ENCODE assay signal across 16 mouse cellular contexts in genomic region chr14:51095736-51096524, GRCm38 (mm10). TPM values are rescaled to one million over a fixed set of nuclear protein-coding genes. Genes with fewer than 3 reads are reported as not detected.
A peak's percentile ranks its signal among the peaks of the same experiment; 100 is the strongest.
DNase-seq lines count a peak whose midpoint lies in the region; ATAC-seq lines count a peak whose summit lies in the region.
"Had no signal": no experiment of that assay in that cellular context is flagged by ENCODE, and none has a peak within 500 bp of the region (broad histone marks: within the 10 kb centered on the region; RNA-seq: fewer than 3 reads in every experiment).

No protein-coding gene starts in this region.

- H3K9me3 ChIP-seq in intestine, embryonic 16.5 days (ENCODE audit: control insufficient read depth, low read length): no peaks in the 10 kb centered on the region
- H3K9me3 ChIP-seq in kidney, embryonic 15.5 days (replicated peaks): no peaks in the 10 kb centered on the region
- H3K9me3 ChIP-seq: embryonic facial prominence, embryonic 12.5 days; heart, embryonic 15.5 days; limb, embryonic 12.5 days had no signal

- no peaks in the 10 kb centered on the region for H3K36me3 ChIP-seq in intestine, embryonic 16.5 days (ENCODE audit: control insufficient read depth, insufficient read depth, low read length)
- no peaks in the 10 kb centered on the region for H3K36me3 ChIP-seq in kidney, embryonic 15.5 days
- H3K36me3 ChIP-seq: embryonic facial prominence, embryonic 12.5 days; heart, embryonic 15.5 days; limb, embryonic 12.5 days had no signal

- H3K4me2 ChIP-seq in intestine, embryonic 16.5 days (ENCODE audit: low read depth, low read length): peak overlapping the region; percentile 26
- peak overlapping the region; percentile 19 for H3K4me2 ChIP-seq in kidney, embryonic 15.5 days
- H3K4me2 ChIP-seq: embryonic facial prominence, embryonic 12.5 days; heart, embryonic 15.5 days; limb, embryonic 12.5 days had no signal

- 31% methylated on average over 9 of the region's 9 CpGs for WGBS in intestine, embryonic 16.5 days
- WGBS in kidney, embryonic 15.5 days: 43% methylated on average over 9 of the region's 9 CpGs

- DNase-seq in lung, adult 18-20 months: peak; percentile 74 to 75
- DNase-seq in neural tube, embryonic 10.5 days (ENCODE audit: extremely low spot score, low spot score): no peak
- no peak for DNase-seq in thymus, adult 18-20 months
- DNase-seq: cerebellum, adult 18-20 months; right cerebral cortex, postnatal 14 days; thymus, postnatal 4 days had no signal

- ATAC-seq in intestine, embryonic 16.5 days: peak; percentile 91
- 0 out of 2 replicates have a peak, but pooled peaks have one; percentile 44 for ATAC-seq in kidney, embryonic 15.5 days (replicated peaks; ENCODE audit: low FRiP score)
- ATAC-seq in monocyte, adult 5-6 weeks (replicated peaks; ENCODE audit: insufficient number of reproducible peaks, low FRiP score, low TSS enrichment, poor library complexity, severe bottlenecking): peak; percentile 14; the same call in 1 of the 2 replicates
- ATAC-seq in cerebellum, adult (ENCODE audit: insufficient number of reproducible peaks, low FRiP score, low TSS enrichment): no peak

- H3K9ac ChIP-seq in intestine, embryonic 16.5 days (ENCODE audit: low read depth, low read length): 0 out of 2 replicates have a peak overlapping the region, but pooled peaks have one; percentile 44
- no peak overlapping the region for H3K9ac ChIP-seq in kidney, embryonic 15.5 days
- H3K9ac ChIP-seq: embryonic facial prominence, embryonic 12.5 days; heart, embryonic 15.5 days; limb, embryonic 12.5 days had no signal

- peak overlapping the region; percentile 34 for H3K4me3 ChIP-seq in intestine, embryonic 16.5 days (ENCODE audit: low read length)
- H3K4me3 ChIP-seq in kidney, embryonic 15.5 days (replicated peaks): no peak overlapping the region
- H3K4me3 ChIP-seq: embryonic facial prominence, embryonic 12.5 days; heart, embryonic 15.5 days; limb, embryonic 12.5 days; myocyte had no signal

- no peaks in the 10 kb centered on the region for H3K27me3 ChIP-seq in intestine, embryonic 16.5 days (replicated peaks; ENCODE audit: control insufficient read depth, insufficient read depth, low read length)
- no peaks in the 10 kb centered on the region for H3K27me3 ChIP-seq in kidney, embryonic 15.5 days
- H3K27me3 ChIP-seq: embryonic facial prominence, embryonic 12.5 days; heart, embryonic 15.5 days; limb, embryonic 12.5 days had no signal

- H3K4me1 ChIP-seq in intestine, embryonic 16.5 days (ENCODE audit: control insufficient read depth, insufficient read depth, low read length): peaks cover 19% of the 10 kb centered on the region; the same call in 1 of the 2 replicates
- peaks cover 25% of the 10 kb centered on the region; the same call in 1 of the 2 replicates for H3K4me1 ChIP-seq in kidney, embryonic 15.5 days
- H3K4me1 ChIP-seq: embryonic facial prominence, embryonic 12.5 days; limb, embryonic 12.5 days had no signal

- H3K27ac ChIP-seq in intestine, embryonic 16.5 days (ENCODE audit: low read length): peak overlapping the region; percentile 74
- H3K27ac ChIP-seq in kidney, embryonic 15.5 days: peak overlapping the region; percentile 67
- H3K27ac ChIP-seq: embryonic facial prominence, embryonic 12.5 days; heart, embryonic 15.5 days; limb, embryonic 12.5 days had no signal

RNA-seq across cellular contexts. Expression of gene Ang, which starts 5.0 kb away (rescaled TPM):
- polyA plus RNA-seq in intestine, embryonic 16.5 days (2015; fragmentation: Nextera tagmentation; extraction: Ambion mirVana): 76.1 and 85.7 TPM in 2 replicates
- polyA plus RNA-seq in kidney, embryonic 15.5 days (2015; fragmentation: Nextera tagmentation; extraction: Ambion mirVana): 8.4 and 9.8 TPM in 2 replicates
- total RNA-seq in monocyte, adult 5-6 weeks (2017): 0.75 to 1.2 TPM in 2 of 3 replicates, not detected in the other

RNA-seq across cellular contexts. Expression of gene Rnase4, which starts 5.1 kb away (rescaled TPM):
- polyA plus RNA-seq in intestine, embryonic 16.5 days (2015; fragmentation: Nextera tagmentation; extraction: Ambion mirVana): 288 and 336 TPM in 2 replicates
- 37.8 and 40.5 TPM in 2 replicates for polyA plus RNA-seq in kidney, embryonic 15.5 days (2015; fragmentation: Nextera tagmentation; extraction: Ambion mirVana)
- total RNA-seq in monocyte, adult 5-6 weeks (2017): 10.2 to 19.2 TPM (median 14.1 TPM) in 3 replicates

RNA-seq across cellular contexts. Expression of gene Eddm3b, which starts 18.3 kb away (rescaled TPM):
- not detected in 2 replicates for polyA plus RNA-seq in intestine, embryonic 16.5 days (2015; fragmentation: Nextera tagmentation; extraction: Ambion mirVana)
- polyA plus RNA-seq in kidney, embryonic 15.5 days (2015; fragmentation: Nextera tagmentation; extraction: Ambion mirVana): 2.0 and 2.1 TPM in 2 replicates
- total RNA-seq in monocyte, adult 5-6 weeks (2017): not detected in 3 replicates
- total RNA-seq: ES-E14; layer of hippocampus, adult 18-20 months had no signal
- polyA plus RNA-seq: embryonic facial prominence, embryonic 12.5 days; heart, embryonic 15.5 days; limb, embryonic 12.5 days had no signal

RNA-seq across cellular contexts. Expression of gene Olfr750, which starts 21.7 kb away (rescaled TPM):
- polyA plus RNA-seq in intestine, embryonic 16.5 days (2015; fragmentation: Nextera tagmentation; extraction: Ambion mirVana): not detected in 2 replicates
- polyA plus RNA-seq in kidney, embryonic 15.5 days (2015; fragmentation: Nextera tagmentation; extraction: Ambion mirVana): 0.04 TPM in 1 of 2 replicates, not detected in the other
- total RNA-seq in monocyte, adult 5-6 weeks (2017): not detected in 3 replicates
- total RNA-seq: ES-E14; layer of hippocampus, adult 18-20 months had no signal
- polyA plus RNA-seq: embryonic facial prominence, embryonic 12.5 days; heart, embryonic 15.5 days; limb, embryonic 12.5 days; myocyte had no signal

RNA-seq across cellular contexts. Expression of gene Rnase6, which starts 27.8 kb away (rescaled TPM):
- polyA plus RNA-seq in intestine, embryonic 16.5 days (2015; fragmentation: Nextera tagmentation; extraction: Ambion mirVana): 1.5 and 1.6 TPM in 2 replicates
- 0.52 and 1.3 TPM in 2 replicates for polyA plus RNA-seq in kidney, embryonic 15.5 days (2015; fragmentation: Nextera tagmentation; extraction: Ambion mirVana)
- total RNA-seq in monocyte, adult 5-6 weeks (2017): 198 to 426 TPM (median 345 TPM) in 3 replicates
- total RNA-seq: ES-E14 had no signal

Comparison
In these comparisons a context has a peak if more than half of its experiments do, and no peak if none do; other contexts are left out.
1. DNase-seq: peak in lung, adult 18-20 months (2 of 2); none in neural tube, embryonic 10.5 days (single experiment) and thymus, adult 18-20 months (0 of 2).